Mouse (Mus musculus) B cell, adult 2 months (primary cell): Measurements from ENCODE around the gene Tnni3.
"Not testable (repeated sequence)": the region's sequence is repeated elsewhere in the genome, so short reads cannot be mapped to it uniquely, and the experiment has no call there.

Experiments
- DNase-seq, 2 experiments: peaks; one replicate each; pipeline ENCODE4 v3.0.0; 2022

Tnni3 gene

DNA sequence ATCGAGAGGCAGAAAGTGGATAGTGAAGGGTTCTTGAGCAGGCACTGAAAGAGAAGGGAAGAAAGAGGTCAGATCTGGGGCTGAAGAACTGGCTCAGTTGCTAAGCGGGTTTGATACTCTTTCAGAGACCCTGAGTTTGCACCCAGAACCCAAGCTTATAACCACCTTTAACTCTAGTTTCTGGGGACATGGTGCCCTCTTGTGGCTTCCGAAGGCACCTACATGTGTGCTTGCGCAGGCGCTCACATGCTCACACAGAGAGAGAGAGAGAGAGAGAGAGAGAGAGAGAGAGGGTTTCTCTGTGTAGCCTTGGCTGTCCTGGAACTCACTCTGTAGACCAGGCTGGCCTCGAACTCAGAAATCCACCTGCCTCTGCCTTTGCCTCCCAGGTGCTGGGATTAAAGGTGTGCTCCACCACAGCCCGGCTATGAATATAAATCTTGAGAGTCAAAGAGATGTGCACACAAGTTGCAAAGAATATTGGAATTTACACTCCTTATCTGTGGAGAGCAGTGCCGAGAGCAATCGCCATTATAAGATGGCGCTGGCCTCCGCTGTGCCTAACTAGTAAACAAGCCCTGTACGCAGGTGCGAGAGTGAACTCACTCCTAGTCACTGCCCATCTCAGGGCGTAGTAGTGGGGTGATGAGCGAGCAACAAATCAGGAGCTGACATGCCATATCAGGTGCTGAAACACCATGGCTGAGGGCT lies at the start of gene Tnni3:
Tnni3 (minus strand) TSS at position 18 of the 711 bp plus-strand sequence.
- peak; percentile 65 for DNase-seq

DNA sequence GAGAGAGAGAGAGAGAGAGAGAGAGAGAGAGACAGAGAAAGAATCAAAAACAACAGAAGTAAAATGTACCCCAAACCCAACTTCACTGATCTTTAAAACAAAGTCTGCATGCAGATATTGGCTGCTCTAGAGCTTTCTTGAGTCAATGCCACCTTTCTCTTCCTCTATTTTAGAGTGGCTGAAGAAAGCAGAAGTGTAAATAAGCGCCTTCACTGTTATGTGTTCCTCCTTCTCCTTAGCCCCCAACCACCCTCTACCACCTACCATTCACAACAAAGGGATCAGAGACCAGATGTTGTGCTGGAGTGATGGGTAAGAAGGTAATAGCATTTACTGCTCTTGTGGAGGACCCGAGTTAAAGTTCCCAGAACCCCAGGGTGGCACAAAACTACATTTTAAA lies 48.3 kb upstream of the Tnni3 start:
- not testable (repeated sequence) for DNase-seq

DNA sequence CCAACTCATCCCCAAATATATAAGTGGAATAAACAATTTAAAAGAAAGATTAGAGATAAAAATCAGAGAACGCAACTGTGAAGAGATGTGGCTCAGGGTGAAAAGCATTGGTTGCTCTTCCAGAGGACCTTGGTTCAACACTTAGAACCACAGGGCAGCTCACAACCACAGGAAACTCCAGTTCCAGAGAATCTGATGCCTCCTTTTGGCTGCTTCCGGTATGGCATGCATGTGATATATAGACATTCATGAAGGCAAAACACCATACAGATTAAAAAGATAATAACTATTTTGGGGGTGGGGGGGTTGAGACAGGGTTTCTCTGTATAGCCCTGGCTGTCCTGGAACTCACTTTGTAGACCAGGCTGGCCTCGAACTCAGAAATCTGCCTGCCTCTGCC lies 38.6 kb upstream of the Tnni3 start:
- DNase-seq = peak in 1 of 2 experiments; percentile 12

DNA sequence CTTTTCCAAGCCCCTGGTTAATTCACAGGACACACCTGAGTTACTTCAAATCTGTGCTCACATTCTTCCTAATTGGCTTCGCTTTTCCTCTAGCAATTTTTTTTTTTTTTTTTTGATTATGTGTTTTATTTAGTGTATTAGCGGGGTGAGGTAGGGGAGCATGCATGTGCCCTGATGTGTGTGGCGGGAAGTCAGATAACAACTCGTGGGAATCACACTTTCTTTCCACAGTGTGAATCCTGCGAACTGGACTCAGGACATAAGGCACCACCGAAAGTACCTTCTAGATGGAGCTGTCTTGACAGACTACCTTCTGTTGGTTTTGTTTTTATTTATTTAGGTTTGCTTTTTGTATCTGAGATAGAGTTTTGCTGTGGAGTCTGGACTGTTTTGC lies 33.1 kb upstream of the Tnni3 start:
- DNase-seq = no peak

DNA sequence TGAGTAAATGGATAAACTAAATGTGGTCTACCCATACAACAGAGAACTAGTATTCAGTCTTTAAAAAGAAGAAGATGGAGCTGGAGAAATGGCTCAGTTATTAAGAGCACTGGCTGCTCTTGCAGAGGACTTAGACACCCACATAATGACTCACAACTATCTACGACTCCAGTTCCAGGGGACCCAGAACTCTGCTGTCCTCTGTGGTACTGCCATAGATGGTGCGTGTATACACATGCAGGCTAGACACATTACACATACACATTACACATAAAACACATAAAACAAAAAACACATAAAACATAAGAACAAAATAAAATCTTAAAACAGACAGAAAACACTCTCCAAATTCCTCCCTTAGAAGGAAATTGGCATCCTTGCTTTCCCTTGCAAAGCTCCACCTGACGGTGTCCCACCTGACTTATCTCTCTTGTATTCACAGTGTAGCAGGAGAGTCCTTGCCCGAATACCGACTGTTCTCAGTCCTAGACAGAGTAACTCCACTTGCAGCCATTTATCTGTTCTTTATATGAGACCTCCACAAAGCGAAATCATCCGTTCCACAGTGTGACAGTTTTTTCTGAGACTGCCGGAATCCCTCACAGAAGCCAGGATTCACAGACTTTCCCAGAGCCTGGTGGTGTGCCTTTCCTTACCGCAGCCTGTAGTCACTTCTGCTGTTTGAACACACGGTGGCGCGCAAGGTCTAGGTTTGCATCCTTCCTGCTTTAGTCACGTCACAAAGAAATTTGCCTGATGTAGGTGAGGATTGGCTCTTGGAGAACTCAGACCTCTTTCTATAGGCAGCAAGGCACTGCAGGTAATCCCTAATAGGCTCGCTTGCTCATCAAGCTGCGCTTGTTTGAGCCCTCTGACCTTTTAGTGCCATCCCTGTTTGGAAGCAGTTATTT lies 32.5 kb upstream of the Tnni3 start:
- DNase-seq = peak; percentile 84 to 85

DNA sequence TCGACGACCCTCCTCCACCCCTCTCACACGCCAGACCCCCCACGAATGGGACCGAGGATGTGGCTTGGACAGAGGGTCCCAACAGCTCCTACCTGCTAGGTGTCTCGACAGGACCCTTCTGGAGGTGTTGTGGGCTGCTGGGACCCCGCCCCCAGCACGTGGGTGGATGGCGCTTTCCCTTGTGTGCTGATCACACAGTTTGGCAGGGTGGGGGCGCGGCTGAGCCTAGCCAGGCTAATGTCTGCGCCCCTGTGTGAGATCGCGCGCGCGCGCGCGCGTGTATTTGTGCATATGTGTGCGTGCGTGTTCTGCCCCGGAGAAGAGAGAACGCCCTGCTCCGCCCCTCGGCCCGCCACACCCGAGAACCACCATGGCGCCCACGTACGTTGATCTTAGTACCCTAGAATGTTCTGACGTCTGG lies 23.2 kb upstream of the Tnni3 start, which contains the start of gene Syt5:
Syt5 (minus strand) TSS at position 321 of the 421 bp plus-strand sequence.
- no peak for DNase-seq

DNA sequence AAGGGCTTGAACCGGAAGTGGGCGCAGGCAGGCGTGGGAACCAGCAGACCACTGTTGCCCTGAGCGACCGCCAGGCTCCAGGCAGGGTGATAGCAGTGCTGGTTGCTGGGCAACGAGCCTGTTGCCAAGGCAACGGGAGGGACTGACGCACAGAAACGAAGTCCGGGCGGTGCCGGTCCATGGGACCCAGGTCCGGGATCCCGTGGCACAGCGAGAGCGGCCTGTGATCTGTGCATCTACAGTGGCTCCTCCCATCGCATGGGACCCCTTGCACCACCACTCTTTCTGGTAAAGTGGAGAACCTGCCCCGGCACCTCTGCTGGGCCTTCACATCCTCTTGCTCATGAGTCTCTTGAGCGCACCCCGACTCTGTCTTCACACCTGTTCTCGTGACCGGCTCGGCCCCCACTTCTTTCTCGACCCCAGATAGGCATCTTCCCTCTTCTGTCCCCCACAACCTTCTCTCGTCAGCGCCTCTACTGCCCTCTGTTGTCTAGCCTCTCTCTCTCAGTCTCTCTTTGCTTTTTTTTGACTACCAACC lies 22.6 kb upstream of the Tnni3 start:
- peak; percentile 5 to 34 for DNase-seq

DNA sequence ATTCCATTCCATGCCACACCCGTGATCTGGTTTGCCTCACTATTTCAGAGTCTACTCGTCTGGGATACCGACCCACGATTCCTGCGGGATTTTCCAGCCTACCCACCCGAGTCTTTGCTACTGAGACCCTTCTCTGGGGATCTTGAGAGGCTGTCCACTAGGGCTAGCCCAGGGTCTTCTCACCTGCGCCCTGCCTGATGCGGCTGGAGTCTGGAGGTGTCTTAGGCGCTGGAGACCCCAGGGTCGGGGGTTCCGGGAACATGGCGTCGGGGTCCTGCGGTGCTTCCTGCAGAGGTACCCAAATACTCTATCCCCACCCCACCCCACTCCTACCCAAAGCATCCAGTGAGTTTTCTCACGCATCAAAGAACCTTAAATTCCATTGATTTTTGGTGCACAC lies 22.0 kb upstream of the Tnni3 start:
- DNase-seq = no peak

DNA sequence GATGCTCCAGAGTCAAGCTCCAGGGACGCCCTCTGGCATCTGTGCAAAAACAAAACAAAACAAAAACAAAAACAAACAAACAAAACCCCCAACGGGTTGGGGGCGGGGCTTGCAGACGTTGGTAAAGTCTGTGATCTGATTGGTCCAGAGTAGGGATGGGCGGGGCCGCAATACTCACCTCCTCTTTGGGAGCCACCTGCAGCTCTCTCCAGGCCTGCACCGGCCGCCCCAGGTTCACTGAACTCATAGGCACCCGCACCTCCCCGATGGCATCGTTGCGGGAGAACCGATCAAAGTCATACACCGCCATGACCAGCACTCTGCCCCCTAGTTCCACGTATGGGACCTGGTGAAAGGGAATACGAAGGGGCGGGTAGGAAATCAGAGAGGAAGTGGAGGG lies 18.0 kb upstream of the Tnni3 start:
- DNase-seq = no peak

DNA sequence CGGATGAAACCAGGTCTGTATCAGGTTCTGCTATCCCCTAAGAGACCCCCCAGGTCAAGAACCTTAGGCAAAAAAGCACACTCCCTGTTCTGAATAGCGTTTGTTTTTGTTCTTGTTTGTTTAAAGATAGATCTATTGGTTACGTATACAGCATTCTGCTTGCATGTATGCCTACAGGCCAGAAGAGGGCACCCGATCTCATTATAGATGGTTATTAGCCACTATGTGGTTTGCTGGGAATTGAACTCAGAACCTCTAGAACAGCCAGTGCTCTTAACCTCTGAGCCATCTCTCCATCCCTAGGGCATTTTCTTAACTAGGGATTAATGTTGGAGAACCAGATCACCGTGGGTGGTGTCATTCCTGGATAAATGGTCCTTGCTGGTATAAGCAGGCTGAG lies 17.3 kb upstream of the Tnni3 start:
- DNase-seq = no peak

DNA sequence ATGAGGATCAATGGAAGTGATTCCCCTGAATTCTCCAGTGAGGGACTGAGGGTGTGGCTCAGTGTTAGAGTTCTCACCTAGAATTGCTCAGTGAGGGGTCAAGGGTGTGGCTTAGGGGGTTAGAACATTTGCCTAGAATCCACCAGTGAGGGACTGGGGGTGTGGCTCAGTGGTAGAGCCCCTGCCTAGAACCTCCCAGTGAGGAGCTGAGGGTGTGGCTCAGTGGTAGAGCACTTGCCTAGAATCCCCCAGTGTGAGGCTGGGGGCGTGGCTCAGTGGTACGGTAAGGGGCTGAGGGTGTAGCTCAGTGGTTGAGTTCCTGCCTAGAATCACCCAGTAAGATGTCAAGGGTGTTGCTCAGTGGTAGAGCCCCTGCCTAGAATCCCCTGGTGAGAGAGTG lies 15.0 kb upstream of the Tnni3 start:
- no peak for DNase-seq

DNA sequence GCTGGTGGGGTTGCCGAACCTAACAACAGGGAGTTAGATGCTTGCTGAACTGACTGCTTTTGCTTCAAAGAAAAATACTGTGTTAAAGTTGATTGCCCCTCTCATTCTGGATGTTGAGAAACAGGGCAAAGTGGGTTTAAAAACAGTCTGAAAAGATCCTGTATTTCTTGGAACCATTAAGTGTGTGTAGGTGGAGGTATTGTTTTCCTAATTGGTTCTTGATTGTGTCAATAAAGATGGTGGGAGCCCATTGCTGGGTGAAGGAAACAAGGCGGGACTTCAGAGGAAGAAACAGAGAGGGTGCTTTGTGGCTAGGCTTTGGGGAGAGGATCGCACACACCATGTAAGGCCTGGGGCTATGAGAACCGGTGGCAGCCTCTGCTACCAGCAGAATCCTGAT lies 13.2 kb upstream of the Tnni3 start:
- DNase-seq = no peak

DNA sequence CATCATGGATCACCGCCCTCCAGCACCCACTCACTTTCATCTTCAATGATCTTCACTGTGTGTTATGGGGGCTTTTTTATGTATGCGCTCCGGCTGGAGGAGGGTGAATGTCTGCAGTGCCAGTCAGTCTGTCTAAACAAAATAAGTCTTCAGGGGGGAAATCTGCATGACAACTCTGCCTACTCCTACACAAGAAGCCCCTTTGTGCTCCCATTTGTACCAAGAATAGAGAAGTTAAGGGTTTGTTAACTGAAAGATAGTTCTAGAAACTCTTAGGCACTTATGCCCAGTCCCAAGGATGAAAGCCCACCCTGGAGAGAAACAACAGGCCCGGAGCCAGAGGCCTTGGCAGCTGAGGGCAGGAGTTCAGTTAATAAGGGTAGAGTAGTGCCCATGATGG lies 12.3 kb upstream of the Tnni3 start:
- DNase-seq = no peak

DNA sequence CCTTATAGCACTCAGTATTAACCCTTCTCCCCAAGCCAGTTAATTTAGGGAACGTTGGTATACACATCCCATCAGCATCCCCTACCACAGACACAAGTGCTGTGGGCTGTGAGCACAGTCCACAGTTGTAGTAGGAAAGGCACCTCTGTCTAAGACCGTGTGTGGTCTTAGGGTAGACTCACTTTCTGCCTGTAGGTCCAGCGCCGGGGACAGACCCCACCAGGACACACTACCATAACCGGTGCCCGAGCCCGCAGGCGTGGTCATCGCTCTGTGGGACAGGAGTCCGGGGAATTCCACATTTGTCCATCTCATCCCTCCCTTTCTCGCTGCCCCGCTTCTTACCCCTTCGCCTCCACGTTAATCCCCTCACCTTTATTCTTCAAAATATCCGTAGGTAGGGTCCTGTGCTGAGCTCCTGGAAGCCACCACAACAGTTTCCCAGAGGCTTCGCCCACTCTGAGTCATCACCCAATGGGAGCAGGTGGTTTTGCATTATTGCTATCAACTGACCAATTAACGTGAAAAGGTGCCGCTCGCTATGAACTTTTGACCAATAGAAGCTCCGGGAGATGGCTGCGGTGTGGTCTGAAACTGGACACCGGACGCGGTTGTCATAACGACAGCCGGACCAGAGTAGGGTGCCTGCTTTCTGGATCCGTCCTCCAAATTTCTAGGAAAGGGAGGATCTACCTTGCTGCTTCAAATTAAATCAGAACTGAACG lies 8.1 kb upstream of the Tnni3 start, which contains the start of gene Dnaaf3:
Dnaaf3 (minus strand) TSS at position 449 of the 725 bp plus-strand sequence.
- no peak for DNase-seq

DNA sequence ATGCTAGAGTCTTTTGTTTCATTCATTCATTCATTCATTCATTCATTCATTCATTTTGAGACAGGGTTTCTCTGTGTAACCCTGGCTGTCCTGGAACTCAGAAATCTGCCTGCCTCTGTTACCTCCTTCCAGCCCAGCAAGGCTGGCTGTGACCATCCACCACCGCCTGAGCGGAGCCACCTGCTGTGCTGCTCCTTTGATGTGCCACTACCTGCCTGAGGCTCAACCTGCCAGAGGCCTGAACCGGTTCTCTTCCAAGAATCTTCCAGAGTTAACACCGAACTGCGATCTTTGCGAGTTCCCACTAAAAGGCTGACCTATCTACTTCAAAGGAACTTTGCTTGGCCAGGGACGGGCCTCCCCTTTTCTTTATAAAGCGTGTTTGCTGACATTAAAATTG lies 6.1 kb upstream of the Tnni3 start:
- not testable (repeated sequence) for DNase-seq

DNA sequence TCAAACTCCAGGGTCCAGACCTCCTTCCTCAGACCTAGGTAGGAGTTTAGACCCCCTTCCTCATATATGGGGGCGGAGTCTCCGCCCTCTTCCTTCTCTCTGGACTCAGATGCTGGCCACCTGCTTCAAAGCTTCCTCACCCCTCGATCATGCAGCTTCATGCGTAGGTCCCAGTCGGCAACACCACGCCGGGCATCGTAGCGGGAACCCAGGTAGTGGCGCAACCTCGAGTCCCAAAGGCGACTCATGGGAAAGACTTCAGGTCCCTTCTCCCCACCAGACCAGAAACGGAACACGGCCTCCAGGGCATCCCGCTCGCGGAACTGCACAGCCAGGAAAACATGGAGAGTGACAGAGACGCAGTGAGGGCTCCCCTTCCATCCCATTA lies 3.3 kb upstream of the Tnni3 start:
- no peak for DNase-seq

DNA sequence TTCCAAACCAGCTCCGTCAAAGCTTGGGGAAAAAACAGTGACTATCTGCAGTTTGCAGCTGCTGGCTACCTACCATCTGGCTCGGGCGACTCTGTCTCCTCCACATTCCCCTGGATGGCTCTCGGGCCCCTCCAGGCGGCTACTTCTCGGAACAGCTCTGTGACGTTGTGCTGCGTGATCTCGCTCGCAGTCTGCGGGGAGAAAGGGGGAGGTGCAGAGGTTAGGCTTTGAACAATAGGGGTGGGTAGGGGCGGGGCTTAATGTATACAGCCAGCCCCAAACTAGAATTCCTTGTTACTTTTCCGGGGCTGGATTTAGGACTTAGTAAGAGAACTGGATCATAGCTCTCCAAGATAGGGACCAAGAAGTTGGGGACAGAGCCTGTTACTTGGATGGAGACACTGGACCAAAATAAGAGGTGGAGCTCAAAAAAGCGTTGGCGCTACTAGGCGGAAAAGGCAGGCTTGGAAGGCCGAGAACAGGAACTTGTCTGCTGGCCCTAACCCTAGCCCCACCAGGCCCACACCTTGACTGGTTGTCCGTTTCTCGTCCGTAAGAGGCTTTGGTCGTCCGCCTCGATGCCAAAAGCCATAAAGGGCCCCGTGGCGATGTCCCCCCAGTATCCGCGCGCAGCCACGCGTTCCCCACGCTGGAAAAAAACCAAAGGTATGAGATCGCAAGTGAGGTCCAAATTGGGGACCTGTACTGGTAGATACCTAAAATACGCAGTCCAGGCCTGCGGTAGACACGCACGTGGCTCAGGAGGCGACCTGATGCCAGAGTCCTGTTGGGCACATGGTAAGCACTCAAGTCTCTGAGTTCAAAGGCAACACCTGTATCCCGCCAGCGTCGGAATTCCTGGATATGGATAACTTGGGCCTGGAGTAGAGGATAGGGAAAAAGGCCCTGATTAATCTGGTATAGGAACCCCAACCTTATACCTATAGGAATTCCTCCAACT lies 2.6 kb upstream of the Tnni3 start:
- peak; percentile 76 to 81 for DNase-seq

DNA sequence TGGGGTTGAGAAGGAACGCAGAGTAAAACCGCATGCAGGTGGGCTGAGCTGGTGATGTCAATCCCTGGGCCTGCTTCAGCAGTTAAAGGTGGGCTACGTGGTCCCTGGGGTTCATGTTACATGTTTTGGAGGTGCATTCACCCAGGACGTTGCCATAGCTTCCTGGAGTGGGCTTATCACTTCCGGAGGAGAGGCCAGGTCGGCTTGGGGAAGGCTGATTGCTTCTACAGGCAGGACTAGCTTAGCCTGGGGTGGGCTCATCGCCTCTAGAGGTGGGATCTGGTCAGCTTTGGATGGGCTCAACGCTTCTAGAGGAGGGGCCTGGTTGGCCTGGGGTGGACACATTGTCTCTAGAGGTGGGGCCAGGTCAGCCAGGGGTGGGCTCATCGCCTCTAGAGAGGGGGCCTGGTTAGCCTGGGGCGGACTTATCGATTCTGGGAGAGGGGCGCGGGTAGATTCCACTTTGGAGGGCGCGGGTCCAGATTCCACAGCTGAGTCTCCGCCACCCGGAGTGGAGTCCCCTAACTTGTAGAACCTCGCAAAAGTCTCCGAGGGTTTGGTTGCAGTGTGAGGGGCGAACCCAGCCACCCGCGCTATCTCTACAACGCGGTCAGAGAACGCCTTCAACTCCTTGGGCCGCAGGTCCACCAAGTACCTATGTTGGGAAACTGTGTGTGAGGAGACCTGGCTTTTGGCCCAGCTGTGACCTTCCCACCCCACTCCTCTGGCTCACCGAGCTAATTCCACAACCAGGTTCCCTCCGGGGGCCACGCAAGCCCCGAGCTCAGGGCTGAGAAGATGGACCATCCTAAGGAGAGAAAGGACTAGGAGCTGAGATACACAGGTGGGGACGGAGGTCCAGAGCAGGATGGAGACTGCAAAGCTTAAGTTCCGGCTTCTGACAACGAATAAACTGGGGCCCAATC lies 561 bp downstream of the Tnni3 start:
- no peak for DNase-seq

DNA sequence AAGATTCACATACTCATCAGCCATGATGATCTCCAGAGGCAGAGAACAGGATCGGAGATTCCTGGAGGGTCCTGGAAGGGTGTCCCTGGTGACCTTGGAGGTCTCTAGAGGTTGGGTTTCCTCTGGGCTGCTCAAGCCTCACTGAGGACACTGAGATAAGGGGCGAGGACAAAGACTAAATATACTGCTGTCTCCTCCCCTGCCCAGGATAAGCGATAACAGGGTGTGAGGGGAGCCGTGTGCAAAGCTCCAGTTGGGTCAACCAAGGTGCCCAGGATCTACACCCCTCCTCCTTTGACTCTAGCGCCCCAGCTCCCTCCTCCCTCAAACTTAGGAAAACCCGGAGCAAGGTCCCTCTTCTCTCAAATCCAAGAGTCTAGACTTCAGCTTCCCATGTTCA lies 1.7 kb downstream of the Tnni3 start:
- no peak for DNase-seq

DNA sequence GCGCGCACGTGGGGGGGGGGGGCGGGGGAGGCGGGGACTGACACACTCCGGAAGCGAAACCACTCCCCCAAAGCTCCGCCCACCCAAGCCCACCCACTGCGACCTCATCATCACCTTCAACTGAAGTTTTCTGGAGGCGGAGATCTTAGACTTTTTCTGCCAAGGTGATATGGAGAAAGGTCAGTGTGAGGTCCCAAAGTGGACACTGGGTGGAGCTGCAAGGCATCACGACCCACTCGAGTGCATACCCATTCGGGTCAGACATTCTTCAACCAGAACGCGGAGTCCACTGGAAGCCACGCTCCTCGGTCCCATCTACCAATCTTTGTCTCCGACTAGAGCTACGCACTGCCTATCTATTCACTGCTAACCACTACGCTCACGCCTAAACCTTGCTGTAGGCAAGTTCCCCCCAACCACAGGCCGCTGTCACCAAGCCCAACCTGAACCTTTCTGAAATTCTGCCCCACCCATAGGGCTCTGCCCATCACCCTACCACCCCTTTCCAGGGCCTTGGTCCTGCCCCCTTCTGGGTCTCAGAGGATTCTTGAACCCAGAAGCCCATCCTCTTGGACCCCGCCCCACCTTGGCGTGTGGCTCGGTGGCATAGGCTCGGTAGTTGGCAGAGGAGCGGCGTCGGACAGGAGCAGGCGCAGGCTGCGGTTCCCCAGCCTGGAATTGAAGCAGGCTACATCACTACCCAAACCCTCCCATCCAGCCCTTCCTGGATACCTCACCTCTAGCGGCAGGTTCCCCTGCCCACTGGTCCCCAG lies 2.6 kb downstream of the Tnni3 start:
- DNase-seq = no peak
